Mouse (Mus musculus) liver, postnatal 0 days (tissue): ENCODE measurements at regions not wholly inside any gene's neighbourhood (a gene's known extent, or its start where the extent isn't known, plus 50 kb on each side); places are given as distances from the start of the nearest gene placed in this dataset.

Experiments
- CTCF ChIP-seq: sonication (generic); IDR thresholded peaks from 2 replicates; pipeline ENCODE4 v1.5.1; 2016; ENCODE audit warnings: antibody characterized with exemption, low read depth
- EP300 ChIP-seq: IDR thresholded peaks from 2 replicates; pipeline ENCODE4 v1.6.1; 2016; ENCODE audit warnings: antibody characterized with exemption, low read depth, mild to moderate bottlenecking

DNA sequence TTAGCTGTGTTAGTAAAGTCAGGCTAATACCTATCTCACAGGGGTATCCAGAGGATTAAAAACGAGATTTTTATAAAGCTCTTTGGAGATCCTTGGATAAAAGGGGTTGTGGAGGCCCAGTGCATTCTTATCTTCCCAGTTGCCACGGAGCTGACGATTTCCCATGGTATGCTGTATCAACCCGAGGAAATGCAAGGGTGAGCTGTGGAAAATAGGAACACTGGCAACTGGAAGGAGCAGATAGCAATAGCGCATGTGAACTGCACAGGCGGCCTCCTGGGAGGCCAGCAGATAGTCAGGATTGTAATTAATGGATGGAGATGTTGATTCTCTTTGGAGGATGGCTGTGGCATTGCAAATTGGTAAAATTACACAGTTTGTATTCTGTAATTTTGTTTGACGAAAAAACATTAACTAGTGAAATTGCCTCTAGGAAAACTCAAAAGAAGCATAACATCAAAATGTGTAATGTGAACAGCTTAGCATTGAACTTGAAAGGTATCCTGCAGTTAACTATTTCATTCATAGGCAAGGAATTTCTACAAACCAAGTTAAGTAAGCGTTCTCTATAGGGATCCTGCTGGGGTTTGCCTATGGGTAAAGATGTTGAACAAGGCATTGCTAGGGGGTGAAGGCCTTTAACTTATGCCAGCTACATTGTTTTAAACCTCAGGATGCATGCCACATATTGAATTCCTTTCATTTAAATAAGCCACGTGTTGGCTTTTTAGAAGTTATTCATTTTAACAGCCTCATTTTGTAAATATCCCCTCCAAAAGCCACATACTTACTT, 389.1 kb upstream of the Kcnh7 start:
- TF ChIP-seq CTCF (no peak), EP300 (no peak)
